Comparison of ENCODE assay signal across 26 mouse cellular contexts in genomic region chr7:66749998-66750397, GRCm38 (mm10). TPM values are rescaled to one million over a fixed set of nuclear protein-coding genes. Genes with fewer than 3 reads are reported as not detected.
A peak's percentile ranks its signal among the peaks of the same experiment; 100 is the strongest.
DNase-seq lines count a peak whose midpoint lies in the region; ATAC-seq and TF ChIP-seq lines count a peak whose summit lies in the region.
"Had no signal": no experiment of that assay in that cellular context is flagged by ENCODE, and none has a peak within 500 bp of the region (broad histone marks: within the 10 kb centered on the region; RNA-seq: fewer than 3 reads in every experiment).

No protein-coding gene starts in this region.

- TF ChIP-seq CTCF in liver, adult 2 months (IDR thresholded peaks at IDR 0.05; ENCODE audit: low read depth, low read length), result no peak
- no peak for TF ChIP-seq CTCF in liver, postnatal 0 days (IDR thresholded peaks at IDR 0.05; ENCODE audit: low read depth)

- no peaks in the 10 kb centered on the region for H3K36me3 ChIP-seq in heart, embryonic 11.5 days (ENCODE audit: control insufficient read depth, insufficient read depth, low read length)
- no peaks in the 10 kb centered on the region for H3K36me3 ChIP-seq in liver, adult 2 months (ENCODE audit: control insufficient read depth, insufficient read depth, low read length)
- no peaks in the 10 kb centered on the region for H3K36me3 ChIP-seq in liver, postnatal 0 days (replicated peaks; ENCODE audit: insufficient read depth, low read length)
- H3K36me3 ChIP-seq in embryonic facial prominence, embryonic 14.5 days (ENCODE audit: control insufficient read depth, insufficient read depth, low read length), result no peaks in the 10 kb centered on the region
- H3K36me3 ChIP-seq in limb, embryonic 14.5 days (ENCODE audit: control insufficient read depth, insufficient read depth, low read length), result no peaks in the 10 kb centered on the region
- H3K36me3 ChIP-seq in intestine, embryonic 15.5 days, result no peaks in the 10 kb centered on the region
- H3K36me3 ChIP-seq: embryonic facial prominence, embryonic 15.5 days; G1E; heart, embryonic 10.5 days; hindbrain, embryonic 12.5 days; hindbrain, embryonic 15.5 days had no signal

- peak; percentile 23 for DNase-seq in heart, adult 11 months
- DNase-seq in liver, adult 2 months (ENCODE audit: extremely low read depth, low read depth, low spot score), result peak; percentile 55
- no peak for DNase-seq in liver, postnatal 0 days
- peak; percentile 78 for DNase-seq in embryonic facial prominence, embryonic 14.5 days (ENCODE audit: low spot score)
- DNase-seq in limb, embryonic 14.5 days (ENCODE audit: low spot score), result peak; percentile 81
- DNase-seq: adrenal gland, postnatal 14 days; B cell, adult 2 months; cerebellum, adult 11 months; cerebellum, adult 2 months; cerebellum, adult 9-11 months; cerebellum, postnatal 25 days; forebrain, postnatal 0 days; gastrocnemius, postnatal 25 days; heart, adult 2 months had no signal

- H3K9ac ChIP-seq in heart, embryonic 11.5 days (ENCODE audit: low read depth, low read length), result no peak overlapping the region
- no peak overlapping the region for H3K9ac ChIP-seq in liver, adult 2 months (ENCODE audit: low read depth, low read length)
- no peak overlapping the region for H3K9ac ChIP-seq in liver, postnatal 0 days (replicated peaks)
- H3K9ac ChIP-seq in embryonic facial prominence, embryonic 14.5 days (ENCODE audit: low read depth, low read length), result no peak overlapping the region
- H3K9ac ChIP-seq in limb, embryonic 14.5 days (ENCODE audit: low read depth, low read length, severe bottlenecking), result no peak overlapping the region
- H3K9ac ChIP-seq in intestine, embryonic 15.5 days, result no peak overlapping the region
- H3K9ac ChIP-seq: embryonic facial prominence, embryonic 15.5 days; forebrain, postnatal 0 days; hindbrain, embryonic 12.5 days; hindbrain, embryonic 15.5 days had no signal

- 74% methylated on average over 1 of the region's 1 CpGs for WGBS in heart, embryonic 11.5 days (ENCODE audit: insufficient replicate concordance)
- WGBS in liver, adult 2 months, result 66% methylated on average over 1 of the region's 1 CpGs
- 67% methylated on average over 1 of the region's 1 CpGs for WGBS in liver, postnatal 0 days (ENCODE audit: insufficient replicate concordance)
- WGBS in embryonic facial prominence, embryonic 14.5 days, result 40% methylated on average over 1 of the region's 1 CpGs
- 50% methylated on average over 1 of the region's 1 CpGs for WGBS in limb, embryonic 14.5 days
- WGBS in intestine, embryonic 15.5 days, result 69% methylated on average over 1 of the region's 1 CpGs

- no peaks in the 10 kb centered on the region for H3K79me2 ChIP-seq in liver, adult 2 months (ENCODE audit: control insufficient read depth, insufficient read depth, low read length)

- no peaks in the 10 kb centered on the region for H3K27me3 ChIP-seq in heart, embryonic 11.5 days (ENCODE audit: control insufficient read depth, insufficient read depth, low read length)
- H3K27me3 ChIP-seq in liver, adult 2 months (ENCODE audit: control insufficient read depth, insufficient read depth, low read length), result no peaks in the 10 kb centered on the region
- no peaks in the 10 kb centered on the region for H3K27me3 ChIP-seq in liver, postnatal 0 days (ENCODE audit: insufficient read depth, low read length)
- H3K27me3 ChIP-seq in embryonic facial prominence, embryonic 14.5 days (replicated peaks; ENCODE audit: control insufficient read depth, insufficient read depth, low read length), result no peaks in the 10 kb centered on the region
- H3K27me3 ChIP-seq in limb, embryonic 14.5 days (ENCODE audit: control insufficient read depth, insufficient read depth, low read length), result no peaks in the 10 kb centered on the region
- no peaks in the 10 kb centered on the region for H3K27me3 ChIP-seq in intestine, embryonic 15.5 days (replicated peaks)
- H3K27me3 ChIP-seq: CH12.LX; embryonic facial prominence, embryonic 15.5 days; hindbrain, embryonic 12.5 days; hindbrain, embryonic 15.5 days; Patski had no signal

- ATAC-seq in heart, embryonic 11.5 days (replicated peaks; ENCODE audit: insufficient number of reproducible peaks, low FRiP score, low TSS enrichment), result no peak
- ATAC-seq in liver, postnatal 0 days, result no peak
- no peak for ATAC-seq in embryonic facial prominence, embryonic 14.5 days (ENCODE audit: low read depth)
- peak; percentile 72; the same call in 1 of the 2 replicates for ATAC-seq in limb, embryonic 14.5 days (ENCODE audit: low FRiP score, low read depth)
- ATAC-seq in intestine, embryonic 15.5 days, result no peak
- ATAC-seq: forebrain, embryonic 14.5 days; forebrain, postnatal 0 days; Patski had no signal

- H3K4me1 ChIP-seq in heart, embryonic 11.5 days (ENCODE audit: control insufficient read depth, insufficient read depth, low read length), result peaks cover 8% of the 10 kb centered on the region
- no peaks in the 10 kb centered on the region; the same call in 1 of the 2 replicates for H3K4me1 ChIP-seq in liver, adult 2 months (ENCODE audit: control insufficient read depth, insufficient read depth, low read length)
- no peaks in the 10 kb centered on the region for H3K4me1 ChIP-seq in liver, postnatal 0 days (ENCODE audit: insufficient read depth)
- H3K4me1 ChIP-seq in embryonic facial prominence, embryonic 14.5 days (ENCODE audit: control insufficient read depth, insufficient read depth, low read length), result no peaks in the 10 kb centered on the region; the same call in 1 of the 2 replicates
- H3K4me1 ChIP-seq in limb, embryonic 14.5 days (ENCODE audit: control insufficient read depth, insufficient read depth, low read length), result 0 out of 2 replicates have a peak, but pooled peaks cover 3% of the 10 kb centered on the region
- 0 out of 2 replicates have a peak, but pooled peaks cover 2% of the 10 kb centered on the region for H3K4me1 ChIP-seq in intestine, embryonic 15.5 days (replicated peaks)
- H3K4me1 ChIP-seq: hindbrain, embryonic 12.5 days; hindbrain, embryonic 15.5 days had no signal

- H3K9me3 ChIP-seq in heart, embryonic 11.5 days (replicated peaks; ENCODE audit: control insufficient read depth, low read length), result no peaks in the 10 kb centered on the region
- no peaks in the 10 kb centered on the region for H3K9me3 ChIP-seq in liver, postnatal 0 days (ENCODE audit: low read length)
- no peaks in the 10 kb centered on the region for H3K9me3 ChIP-seq in embryonic facial prominence, embryonic 14.5 days (ENCODE audit: control insufficient read depth, low read length)
- no peaks in the 10 kb centered on the region for H3K9me3 ChIP-seq in limb, embryonic 14.5 days (ENCODE audit: control insufficient read depth, low read length)
- H3K9me3 ChIP-seq in intestine, embryonic 15.5 days, result no peaks in the 10 kb centered on the region
- H3K9me3 ChIP-seq: embryonic facial prominence, embryonic 15.5 days; G1E; heart, embryonic 10.5 days; hindbrain, embryonic 12.5 days; hindbrain, embryonic 15.5 days had no signal

- no peak overlapping the region for H3K27ac ChIP-seq in heart, embryonic 11.5 days (ENCODE audit: low read depth, low read length)
- H3K27ac ChIP-seq in liver, adult 2 months (replicated peaks; ENCODE audit: insufficient read depth, low read depth, low read length), result no peak overlapping the region
- no peak overlapping the region for H3K27ac ChIP-seq in liver, postnatal 0 days (ENCODE audit: low read depth)
- H3K27ac ChIP-seq in embryonic facial prominence, embryonic 14.5 days (replicated peaks; ENCODE audit: low read depth, low read length), result no peak overlapping the region
- H3K27ac ChIP-seq in limb, embryonic 14.5 days (replicated peaks; ENCODE audit: low read depth, low read length), result no peak overlapping the region
- no peak overlapping the region for H3K27ac ChIP-seq in intestine, embryonic 15.5 days
- H3K27ac ChIP-seq: embryonic facial prominence, embryonic 15.5 days; heart, adult 2 months; heart, embryonic 10.5 days; hindbrain, embryonic 12.5 days; hindbrain, embryonic 15.5 days had no signal

- TF ChIP-seq EP300 in liver, postnatal 0 days (IDR thresholded peaks at IDR 0.05; ENCODE audit: low read depth), result no peak

- H3K4me2 ChIP-seq in heart, embryonic 11.5 days, result no peak overlapping the region
- H3K4me2 ChIP-seq in liver, postnatal 0 days (ENCODE audit: low read depth, low read length), result no peak overlapping the region
- H3K4me2 ChIP-seq in embryonic facial prominence, embryonic 14.5 days (ENCODE audit: low read depth, low read length), result no peak overlapping the region
- no peak overlapping the region for H3K4me2 ChIP-seq in limb, embryonic 14.5 days (replicated peaks; ENCODE audit: low read depth, low read length, severe bottlenecking)
- H3K4me2 ChIP-seq in intestine, embryonic 15.5 days (replicated peaks), result no peak overlapping the region
- H3K4me2 ChIP-seq: embryonic facial prominence, embryonic 15.5 days; hindbrain, embryonic 12.5 days; hindbrain, embryonic 15.5 days had no signal

- H3K4me3 ChIP-seq in heart, embryonic 11.5 days (ENCODE audit: low read depth, low read length), result no peak overlapping the region
- no peak overlapping the region for H3K4me3 ChIP-seq in liver, adult 2 months (ENCODE audit: insufficient read depth, low read depth, low read length)
- no peak overlapping the region for H3K4me3 ChIP-seq in liver, postnatal 0 days (ENCODE audit: low read depth, low read length)
- no peak overlapping the region for H3K4me3 ChIP-seq in embryonic facial prominence, embryonic 14.5 days (ENCODE audit: low read depth, low read length)
- no peak overlapping the region for H3K4me3 ChIP-seq in limb, embryonic 14.5 days (replicated peaks; ENCODE audit: low read length)
- H3K4me3 ChIP-seq in intestine, embryonic 15.5 days (replicated peaks), result no peak overlapping the region
- H3K4me3 ChIP-seq: embryonic facial prominence, embryonic 15.5 days; heart, adult 2 months; heart, embryonic 10.5 days; hindbrain, embryonic 12.5 days; hindbrain, embryonic 15.5 days had no signal

- TF ChIP-seq POLR2A in liver, adult 2 months (IDR thresholded peaks at IDR 0.05; ENCODE audit: extremely low read depth, insufficient read depth, low read length), result no peak
- TF ChIP-seq POLR2A in limb, embryonic 14.5 days (IDR thresholded peaks at IDR 0.05; ENCODE audit: borderline replicate concordance, extremely low read depth, insufficient read depth, insufficient read length), result no peak

RNA-seq across cellular contexts. Expression of gene Cers3, which starts 6.7 kb away (rescaled TPM):
- 0.08 and 0.19 TPM in 2 replicates for polyA plus RNA-seq in heart, embryonic 11.5 days (2014; fragmentation: Nextera tagmentation; extraction: Ambion mirVana)
- under 0.01 TPM in 1 of 2 replicates, not detected in the other for total RNA-seq in liver, adult 2 months (2014; rRNA removed)
- 0.10 TPM in 1 of 2 replicates, not detected in the other for polyA plus RNA-seq in liver, adult 2 months (2012; rRNA removed)
- not detected in 2 replicates for polyA plus RNA-seq in liver, postnatal 0 days (2015; fragmentation: Nextera tagmentation; extraction: Ambion mirVana)
- polyA plus RNA-seq in embryonic facial prominence, embryonic 14.5 days (2014; fragmentation: Nextera tagmentation; extraction: Ambion mirVana), result 5.0 and 6.7 TPM in 2 replicates
- polyA plus RNA-seq in limb, embryonic 14.5 days (2012; rRNA removed), result 4.4 TPM in 2 replicates
- polyA plus RNA-seq in limb, embryonic 14.5 days (2014; fragmentation: Nextera tagmentation; extraction: Ambion mirVana), result 11.9 and 12.0 TPM in 2 replicates
- 1.7 and 1.8 TPM in 2 replicates for polyA plus RNA-seq in intestine, embryonic 15.5 days (2015; fragmentation: Nextera tagmentation; extraction: Ambion mirVana)
- total RNA-seq: common myeloid progenitor, adult 5-6 weeks; gastrocnemius, postnatal 25 days; hematopoietic stem cell, adult 5-6 weeks had no signal
